Mouse (Mus musculus): ENCODE measurements around the gene Ube2d1. TPM values are rescaled to one million over a fixed set of nuclear protein-coding genes. Genes with fewer than 3 reads are reported as not detected.

Gene Ube2d1
- total RNA-seq, 2 experiments from 2014 or later, result 42.6 to 43.5 TPM

- peak; percentile 39 for DNase-seq
These were observed 444 bp downstream of the Ube2d1 start for GRCm38 (mm10) chr10:71284511-71285125.

DNA sequence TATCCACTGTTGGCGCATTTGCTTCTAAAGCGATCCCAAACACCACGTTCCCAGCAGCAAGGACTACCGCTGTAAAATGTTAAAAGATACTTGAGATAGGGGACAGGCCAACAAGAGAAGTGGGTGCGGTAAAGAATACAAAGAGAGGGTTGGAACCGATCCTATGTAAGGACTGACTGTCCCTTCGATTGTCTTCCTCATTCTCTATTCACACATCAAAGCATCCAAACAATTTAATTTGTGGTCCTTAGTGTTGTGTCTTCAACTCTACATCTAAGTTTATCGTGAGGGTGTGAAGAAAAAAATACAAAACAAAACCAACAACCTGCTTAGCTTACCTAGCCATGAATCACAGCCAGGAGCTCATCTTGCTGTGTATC, 941 bp downstream of the Ube2d1 start:
- DNase-seq, result no peak

- DNase-seq, result no peak
These were observed 11.9 kb downstream of the Ube2d1 start for GRCm38 (mm10) chr10:71273008-71273739.

DNA sequence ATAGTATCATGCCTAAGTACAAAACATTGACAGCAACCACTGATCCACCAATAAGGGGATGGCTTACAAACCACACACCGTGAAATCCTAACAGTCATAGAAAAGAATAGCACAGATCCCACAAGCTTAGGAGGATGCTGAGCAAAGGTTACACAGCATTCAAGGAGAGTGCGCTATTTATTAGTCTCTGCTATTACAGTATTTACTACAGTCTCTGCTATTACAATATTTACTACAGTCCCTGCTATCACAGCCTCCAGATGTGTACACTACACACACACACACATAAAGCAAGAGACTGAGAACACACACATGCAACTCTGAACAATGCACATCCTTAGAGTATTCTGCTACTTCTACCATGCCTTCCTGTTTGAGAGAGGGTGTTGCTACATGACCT, 17.1 kb downstream of the Ube2d1 start:
- DNase-seq, result no peak

- DNase-seq, result no peak
These were observed 17.6 kb downstream of the Ube2d1 start for GRCm38 (mm10) chr10:71267511-71267910.

DNA sequence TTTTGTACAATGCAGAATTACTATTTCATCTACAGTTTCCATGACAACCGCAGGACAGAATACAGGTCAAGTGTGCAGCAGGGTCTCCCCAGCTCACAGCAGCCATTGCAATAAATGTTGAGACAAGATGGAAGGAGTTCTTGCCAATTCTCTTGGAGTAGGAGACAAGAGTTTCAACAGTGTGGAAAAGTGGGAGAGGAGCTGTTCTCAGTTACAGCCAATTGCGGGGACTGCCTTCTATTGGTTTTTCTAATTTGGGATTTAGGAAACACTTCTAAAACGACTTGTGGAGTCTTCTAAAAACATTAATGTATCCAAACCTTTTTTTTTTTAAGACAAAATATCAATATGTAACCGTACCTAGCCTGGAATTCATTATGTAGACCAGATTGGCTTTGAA, 20.0 kb downstream of the Ube2d1 start:
- DNase-seq, result no peak

GRCm38 (mm10) chr10:71261637-71262036, 23.4 kb downstream of the Ube2d1 start:
- no peak for DNase-seq

DNA sequence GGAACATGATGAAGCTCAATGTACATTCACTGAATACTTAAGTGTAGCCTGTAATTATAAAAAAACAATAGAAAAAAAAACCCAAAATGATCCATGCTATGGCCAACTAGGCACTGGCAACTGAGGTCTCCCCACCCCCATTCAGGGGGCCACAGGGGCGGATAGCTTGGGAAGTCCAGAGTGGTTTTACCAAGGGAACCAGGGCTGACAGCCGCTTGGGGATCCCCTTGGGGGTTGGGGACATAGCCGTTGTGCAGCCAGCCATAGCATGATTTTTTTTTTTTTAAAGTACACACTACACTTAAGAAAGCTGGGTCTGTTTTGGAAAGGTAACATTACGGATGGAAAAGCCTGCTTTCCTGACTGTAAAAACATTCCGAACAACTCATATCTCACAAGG, 26.1 kb downstream of the Ube2d1 start:
- no peak for DNase-seq

DNA sequence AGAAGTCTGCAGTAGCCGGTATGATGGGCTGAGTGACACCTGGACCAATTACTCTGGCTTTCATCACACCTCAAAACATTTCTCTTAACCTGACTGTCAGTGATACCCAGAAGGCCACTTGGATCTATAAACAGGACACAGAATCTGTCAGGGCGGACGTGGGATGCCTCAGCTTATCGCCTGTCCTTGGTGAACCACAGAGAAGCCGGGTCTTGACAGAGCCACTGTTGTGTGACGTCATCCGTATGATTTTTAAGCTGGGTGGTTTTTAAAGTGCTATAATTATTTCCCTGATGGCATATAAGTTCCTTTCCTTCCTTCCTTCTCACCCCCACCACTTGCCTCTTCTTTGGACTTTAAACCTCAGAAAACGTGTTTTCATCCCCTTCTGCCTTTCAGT, 26.5 kb downstream of the Ube2d1 start:
- no peak for DNase-seq

- DNase-seq, result no peak
These were observed 31.9 kb downstream of the Ube2d1 start for GRCm38 (mm10) chr10:71253147-71253546.

DNA sequence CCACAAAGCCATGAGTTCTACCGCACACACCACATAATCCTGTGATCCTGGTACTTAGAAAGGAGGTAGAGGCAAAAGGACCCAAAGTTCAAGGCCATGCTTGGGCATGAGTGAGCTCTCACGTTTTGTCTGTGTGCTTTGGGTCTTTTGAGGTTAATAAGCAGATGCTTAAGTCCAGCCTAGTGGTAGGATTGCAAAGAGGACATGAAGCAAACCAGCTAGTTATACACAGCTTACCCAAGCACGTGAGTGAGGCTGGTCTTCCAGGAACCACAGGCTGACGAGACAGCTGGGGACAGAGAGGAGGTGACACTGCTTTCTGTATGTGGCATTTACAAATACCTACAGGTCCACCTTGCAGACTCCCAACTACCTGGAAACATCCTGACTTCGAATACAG, 32.6 kb downstream of the Ube2d1 start:
- DNase-seq, result no peak

DNA sequence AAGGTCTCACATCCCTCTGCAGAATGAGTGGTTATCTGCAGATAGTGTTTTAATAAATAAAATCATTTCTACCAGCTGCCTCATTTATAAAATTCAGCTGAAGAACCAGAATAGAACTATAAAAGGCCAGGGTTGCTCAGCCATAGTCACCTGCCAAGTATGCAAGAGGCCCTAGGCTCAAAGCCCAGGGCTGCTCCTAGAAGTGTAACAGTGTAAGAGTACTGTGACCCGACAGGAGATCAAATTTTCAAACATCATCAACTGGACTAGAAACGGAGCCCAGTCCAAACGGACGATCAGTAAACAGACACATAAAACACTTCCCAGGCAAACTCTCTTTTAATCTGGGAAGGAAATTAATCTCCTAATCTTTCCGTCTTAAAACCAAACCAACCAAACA, 33.2 kb downstream of the Ube2d1 start:
- no peak for DNase-seq

DNA sequence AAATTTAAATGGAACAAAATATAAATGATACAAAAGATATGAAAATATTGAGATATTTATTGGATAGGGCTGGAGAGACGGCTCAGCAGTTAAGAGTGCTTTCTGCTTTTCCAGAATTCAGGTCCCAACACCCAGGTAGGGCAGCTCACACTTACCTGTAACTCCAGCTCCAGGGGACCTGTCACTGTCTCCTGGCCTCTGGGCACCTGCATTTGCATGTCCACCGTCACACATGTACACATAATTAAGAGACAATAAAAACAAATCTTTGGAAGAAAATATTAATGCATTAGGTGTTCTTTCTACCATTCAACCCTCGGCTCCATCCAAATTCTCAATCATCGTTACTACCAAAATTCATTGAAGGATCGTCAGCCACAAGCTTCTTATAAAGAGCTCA, 33.8 kb downstream of the Ube2d1 start:
- DNase-seq, result no peak

DNA sequence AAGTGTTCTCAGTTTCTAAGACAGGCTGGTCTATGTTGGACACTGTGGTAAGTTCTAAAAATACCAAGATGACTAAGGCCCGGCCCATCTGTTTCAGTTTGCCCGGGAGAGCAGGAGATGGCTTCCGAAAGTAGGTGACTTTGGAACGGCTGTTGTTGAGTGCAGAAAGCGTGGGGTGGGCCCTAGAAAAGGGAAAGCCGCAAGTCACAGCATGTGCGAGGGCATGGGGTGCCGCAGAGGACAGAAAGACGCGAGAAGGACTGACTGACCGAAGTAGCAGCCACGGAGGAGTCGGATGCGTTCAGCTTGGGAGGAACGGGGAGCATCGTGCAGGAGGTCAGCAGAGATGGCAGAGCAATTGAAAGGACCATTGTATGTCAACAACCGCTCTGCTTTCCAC, 34.6 kb downstream of the Ube2d1 start:
- peak; percentile 46 for DNase-seq

- no peak for DNase-seq
These were observed 35.8 kb downstream of the Ube2d1 start for GRCm38 (mm10) chr10:71249086-71249880.

GRCm38 (mm10) chr10:71246956-71247355, 38.1 kb downstream of the Ube2d1 start:
- no peak for DNase-seq

DNA sequence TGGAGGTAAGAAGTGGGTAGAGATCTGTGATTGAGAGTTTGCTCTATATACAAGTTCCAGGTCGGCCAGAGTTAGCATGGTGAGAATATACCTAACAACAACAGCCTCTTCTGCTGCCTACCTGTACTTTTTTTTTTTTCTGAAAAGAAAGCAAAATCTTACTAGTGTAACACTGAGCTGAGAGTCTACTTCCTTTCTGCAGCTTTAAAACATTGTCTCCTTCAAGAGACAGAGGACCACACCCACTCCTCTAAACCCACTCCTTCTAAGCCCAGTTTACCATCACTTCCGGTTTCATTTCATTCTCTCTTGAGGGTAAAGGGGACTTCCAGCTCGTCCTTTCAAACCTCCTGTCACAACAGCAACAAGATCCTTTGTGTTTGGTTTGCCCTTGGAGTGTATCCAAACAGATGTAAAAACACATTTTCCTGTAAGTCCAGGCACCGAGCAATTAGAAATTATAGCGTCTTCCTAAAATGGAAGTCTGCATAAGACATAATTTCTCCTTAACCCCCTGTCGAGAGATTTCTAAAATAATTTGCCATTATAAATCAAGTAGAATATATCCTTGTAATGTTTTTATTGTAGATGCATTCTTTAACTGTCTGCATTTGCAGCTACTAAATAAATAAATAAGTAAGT, 45.5 kb downstream of the Ube2d1 start:
- DNase-seq, result no peak

DNA sequence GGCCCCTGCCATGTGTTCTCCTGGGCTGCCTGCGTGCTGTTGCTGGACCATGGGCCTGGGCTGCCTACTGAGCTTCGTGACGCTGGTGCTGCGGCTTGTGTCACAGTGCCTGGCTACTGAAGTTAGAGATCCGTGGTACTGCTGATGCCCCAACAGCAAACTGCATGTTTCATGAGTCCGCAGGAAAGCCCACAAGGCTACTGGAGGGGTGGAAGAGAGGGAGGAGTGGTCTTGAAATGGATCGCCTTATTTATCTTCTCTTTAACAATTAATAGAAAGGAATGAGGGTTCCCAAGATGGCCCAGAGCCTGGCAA, 46.9 kb downstream of the Ube2d1 start, which contains the start of gene Tfam:
Tfam (minus strand) TSS at position 41 of the 315 bp plus-strand sequence.
- no peak for DNase-seq

DNA sequence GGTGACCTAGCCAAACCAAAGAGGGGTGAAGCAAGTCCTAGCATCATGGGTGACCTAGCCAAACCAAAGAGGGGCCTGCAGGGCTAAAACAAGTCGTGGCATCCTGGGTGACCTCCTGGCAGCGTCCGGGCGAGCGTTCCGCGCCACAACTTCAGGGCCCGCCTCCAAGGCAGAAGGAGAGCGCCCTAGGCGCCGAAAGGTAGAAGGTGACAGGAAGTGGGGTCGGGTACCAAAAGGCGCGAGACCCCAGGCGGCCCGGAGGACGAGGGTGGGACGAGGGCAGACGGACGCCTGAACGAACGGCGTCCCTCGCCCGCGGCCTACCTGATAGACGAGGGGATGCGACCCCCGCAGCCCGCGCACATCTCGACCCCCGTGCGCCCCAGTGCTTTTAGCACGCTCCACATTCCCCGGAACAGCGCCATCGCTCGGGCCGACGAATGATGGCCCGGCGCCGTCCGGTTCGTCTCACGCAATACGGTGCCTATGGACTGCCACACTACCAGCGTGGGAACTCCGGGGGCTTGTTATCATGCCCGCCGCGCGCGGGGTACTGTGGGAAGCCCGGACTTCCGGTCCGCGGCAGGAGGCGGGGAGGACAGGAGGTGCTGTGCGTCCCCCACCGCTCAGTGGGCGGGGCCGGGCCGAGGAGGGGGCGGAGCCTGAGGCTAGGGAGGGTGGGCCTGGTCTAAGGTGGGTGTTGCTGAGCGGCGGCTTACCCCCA, 47.4 kb downstream of the Ube2d1 start:
- DNase-seq, result peak; percentile 98

- no peak for DNase-seq
These were observed 51.0 kb downstream of the Ube2d1 start for GRCm38 (mm10) chr10:71234071-71234470.

DNA sequence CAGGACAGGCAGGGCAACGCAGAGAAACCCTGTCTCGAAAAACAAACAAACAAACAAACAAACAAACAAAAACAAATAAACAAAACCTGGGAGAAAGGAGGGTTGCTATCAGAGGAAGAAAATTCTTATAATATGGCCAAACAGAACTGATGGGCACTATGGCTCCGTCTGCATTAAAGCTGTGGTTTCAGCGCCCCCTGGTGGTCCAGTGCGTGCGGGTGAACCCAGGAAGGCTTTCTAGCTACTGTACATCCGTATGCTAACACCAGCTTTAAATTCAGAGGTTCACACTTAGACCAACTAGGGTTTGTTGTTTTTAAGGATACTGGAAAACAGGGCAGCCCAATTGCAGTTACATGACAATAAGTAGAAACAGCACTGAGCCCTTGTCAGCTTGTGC, 59.2 kb downstream of the Ube2d1 start:
- DNase-seq, result peak; percentile 91

GRCm38 (mm10) chr10:71223101-71223500, 62.0 kb downstream of the Ube2d1 start:
- DNase-seq, result no peak

GRCm38 (mm10) chr10:71222639-71223038, 62.4 kb downstream of the Ube2d1 start:
- no peak for DNase-seq
